Mouse (Mus musculus): ENCODE measurements around the gene Stk25. TPM values are rescaled to one million over a fixed set of nuclear protein-coding genes. Genes with fewer than 3 reads are reported as not detected.

The Stk25 gene
- polyA plus RNA-seq, 1 experiment from 2014 or later: 170 TPM

GRCm38 (mm10) chr1:93667760-93668400, 9.4 kb upstream of the Stk25 start:
- Histone ChIP-seq H3K36me3 (replicated peaks; ENCODE audit: control insufficient read depth, insufficient read depth, low read depth, low read length) (no peaks in the 10 kb centered on the region), H3K4me3 (ENCODE audit: low read depth, low read length) (no peak overlapping the region), H3K4me1 (ENCODE audit: control insufficient read depth, insufficient read depth, low read length) (no peaks in the 10 kb centered on the region; the same call in 1 of the 2 replicates), H3K4me2 (ENCODE audit: low read depth, low read length) (no peak overlapping the region), H3K27ac (replicated peaks; ENCODE audit: low read depth, low read length) (no peak overlapping the region), H3K9ac (replicated peaks; ENCODE audit: low read length) (no peak overlapping the region), H3K27me3 (ENCODE audit: control insufficient read depth, insufficient read depth, low read length) (no peaks in the 10 kb centered on the region), H3K9me3 (replicated peaks; ENCODE audit: control insufficient read depth, low read length) (no peaks in the 10 kb centered on the region)
- 24% methylated on average over 13 of the region's 13 CpGs for WGBS
- DNase-seq (ENCODE audit: low spot score) (peak; percentile 26), ATAC-seq (replicated peaks; ENCODE audit: insufficient number of reproducible peaks, low FRiP score, low TSS enrichment, low read depth) (no peak)

- Histone ChIP-seq H3K27ac (replicated peaks; ENCODE audit: low read depth, low read length) (no peak overlapping the region), H3K4me3 (ENCODE audit: low read depth, low read length) (no peak overlapping the region), H3K4me1 (ENCODE audit: control insufficient read depth, insufficient read depth, low read length) (no peaks in the 10 kb centered on the region), H3K27me3 (ENCODE audit: control insufficient read depth, insufficient read depth, low read length) (no peaks in the 10 kb centered on the region), H3K9me3 (replicated peaks; ENCODE audit: control insufficient read depth, low read length) (no peaks in the 10 kb centered on the region), H3K9ac (replicated peaks; ENCODE audit: low read length) (no peak overlapping the region), H3K36me3 (replicated peaks; ENCODE audit: control insufficient read depth, insufficient read depth, low read depth, low read length) (no peaks in the 10 kb centered on the region), H3K4me2 (ENCODE audit: low read depth, low read length) (no peak overlapping the region)
- no peak for ATAC-seq (replicated peaks; ENCODE audit: insufficient number of reproducible peaks, low FRiP score, low TSS enrichment, low read depth)
- 77% methylated on average over 5 of the region's 5 CpGs for WGBS
- DNase-seq (ENCODE audit: low spot score): no peak
Measured at GRCm38 (mm10) chr1:93657025-93657360, 1.5 kb downstream of the Stk25 start.

- Histone ChIP-seq H3K27me3 (ENCODE audit: control insufficient read depth, insufficient read depth, low read length) (no peaks in the 10 kb centered on the region), H3K36me3 (replicated peaks; ENCODE audit: control insufficient read depth, insufficient read depth, low read depth, low read length) (no peaks in the 10 kb centered on the region)
- ATAC-seq (replicated peaks; ENCODE audit: insufficient number of reproducible peaks, low FRiP score, low TSS enrichment, low read depth): no peak
Measured at GRCm38 (mm10) chr1:93656325-93657024, 2.0 kb downstream of the Stk25 start.

GRCm38 (mm10) chr1:93654798-93655197, 3.7 kb downstream of the Stk25 start:
- no peak overlapping the region for H3K27ac ChIP-seq (replicated peaks; ENCODE audit: low read depth, low read length)
- no peaks in the 10 kb centered on the region for H3K9me3 ChIP-seq (replicated peaks; ENCODE audit: control insufficient read depth, low read length)
- DNase-seq (ENCODE audit: low spot score) (no peak), ATAC-seq (replicated peaks; ENCODE audit: insufficient number of reproducible peaks, low FRiP score, low TSS enrichment, low read depth) (no peak)
- 57% methylated on average over 2 of the region's 2 CpGs for WGBS
- H3K27me3 ChIP-seq (ENCODE audit: control insufficient read depth, insufficient read depth, low read length): no peaks in the 10 kb centered on the region
- H3K4me1 ChIP-seq (ENCODE audit: control insufficient read depth, insufficient read depth, low read length): no peaks in the 10 kb centered on the region
- no peaks in the 10 kb centered on the region for H3K36me3 ChIP-seq (replicated peaks; ENCODE audit: control insufficient read depth, insufficient read depth, low read depth, low read length)
- H3K4me2 ChIP-seq (ENCODE audit: low read depth, low read length): no peak overlapping the region
- no peak overlapping the region for H3K4me3 ChIP-seq (ENCODE audit: low read depth, low read length)
- no peak overlapping the region for H3K9ac ChIP-seq (replicated peaks; ENCODE audit: low read length)

More at GRCm38 (mm10) chr1:93656325-93657024, 2.0 kb downstream of the Stk25 start:
- H3K4me3 ChIP-seq (ENCODE audit: low read depth, low read length): no peak overlapping the region
- no peak for DNase-seq (ENCODE audit: low spot score)
- H3K9me3 ChIP-seq (replicated peaks; ENCODE audit: control insufficient read depth, low read length): no peaks in the 10 kb centered on the region
- H3K27ac ChIP-seq (replicated peaks; ENCODE audit: low read depth, low read length): no peak overlapping the region
- H3K4me2 ChIP-seq (ENCODE audit: low read depth, low read length): no peak overlapping the region
- H3K4me1 ChIP-seq (ENCODE audit: control insufficient read depth, insufficient read depth, low read length): no peaks in the 10 kb centered on the region
- no peak overlapping the region for H3K9ac ChIP-seq (replicated peaks; ENCODE audit: low read length)
- WGBS: 58% methylated on average over 7 of the region's 7 CpGs

- 40% methylated on average over 2 of the region's 2 CpGs for WGBS
- ATAC-seq (replicated peaks; ENCODE audit: insufficient number of reproducible peaks, low FRiP score, low TSS enrichment, low read depth): no peak
- H3K4me1 ChIP-seq (ENCODE audit: control insufficient read depth, insufficient read depth, low read length): no peaks in the 10 kb centered on the region
Measured at GRCm38 (mm10) chr1:93654275-93654674, 4.2 kb downstream of the Stk25 start.

GRCm38 (mm10) chr1:93649604-93650172, 8.8 kb downstream of the Stk25 start:
- Histone ChIP-seq H3K27me3 (ENCODE audit: control insufficient read depth, insufficient read depth, low read length) (no peaks in the 10 kb centered on the region), H3K27ac (replicated peaks; ENCODE audit: low read depth, low read length) (no peak overlapping the region), H3K9me3 (replicated peaks; ENCODE audit: control insufficient read depth, low read length) (no peaks in the 10 kb centered on the region), H3K4me3 (ENCODE audit: low read depth, low read length) (no peak overlapping the region), H3K36me3 (replicated peaks; ENCODE audit: control insufficient read depth, insufficient read depth, low read depth, low read length) (no peaks in the 10 kb centered on the region), H3K4me1 (ENCODE audit: control insufficient read depth, insufficient read depth, low read length) (no peaks in the 10 kb centered on the region), H3K4me2 (ENCODE audit: low read depth, low read length) (no peak overlapping the region), H3K9ac (replicated peaks; ENCODE audit: low read length) (no peak overlapping the region)
- ATAC-seq (replicated peaks; ENCODE audit: insufficient number of reproducible peaks, low FRiP score, low TSS enrichment, low read depth): no peak
- WGBS: 77% methylated on average over 5 of the region's 5 CpGs
- DNase-seq (ENCODE audit: low spot score): no peak

More at GRCm38 (mm10) chr1:93654275-93654674, 4.2 kb downstream of the Stk25 start:
- no peak for DNase-seq (ENCODE audit: low spot score)
- Histone ChIP-seq H3K27me3 (ENCODE audit: control insufficient read depth, insufficient read depth, low read length) (no peaks in the 10 kb centered on the region), H3K36me3 (replicated peaks; ENCODE audit: control insufficient read depth, insufficient read depth, low read depth, low read length) (no peaks in the 10 kb centered on the region), H3K4me2 (ENCODE audit: low read depth, low read length) (no peak overlapping the region), H3K4me3 (ENCODE audit: low read depth, low read length) (no peak overlapping the region), H3K9me3 (replicated peaks; ENCODE audit: control insufficient read depth, low read length) (no peaks in the 10 kb centered on the region), H3K27ac (replicated peaks; ENCODE audit: low read depth, low read length) (no peak overlapping the region), H3K9ac (replicated peaks; ENCODE audit: low read length) (no peak overlapping the region)

- H3K9me3 ChIP-seq (replicated peaks; ENCODE audit: control insufficient read depth, low read length): no peaks in the 10 kb centered on the region
- no peak overlapping the region for H3K27ac ChIP-seq (replicated peaks; ENCODE audit: low read depth, low read length)
- H3K4me3 ChIP-seq (ENCODE audit: low read depth, low read length): no peak overlapping the region
- no peaks in the 10 kb centered on the region for H3K27me3 ChIP-seq (ENCODE audit: control insufficient read depth, insufficient read depth, low read length)
- DNase-seq (ENCODE audit: low spot score) (no peak), ATAC-seq (replicated peaks; ENCODE audit: insufficient number of reproducible peaks, low FRiP score, low TSS enrichment, low read depth) (no peak)
- no peaks in the 10 kb centered on the region for H3K36me3 ChIP-seq (replicated peaks; ENCODE audit: control insufficient read depth, insufficient read depth, low read depth, low read length)
- no peaks in the 10 kb centered on the region for H3K4me1 ChIP-seq (ENCODE audit: control insufficient read depth, insufficient read depth, low read length)
- WGBS: 91% methylated on average over 2 of the region's 2 CpGs
- no peak overlapping the region for H3K9ac ChIP-seq (replicated peaks; ENCODE audit: low read length)
- no peak overlapping the region for H3K4me2 ChIP-seq (ENCODE audit: low read depth, low read length)
Measured at GRCm38 (mm10) chr1:93642692-93643091, 15.8 kb downstream of the Stk25 start.

- no peak overlapping the region for H3K4me2 ChIP-seq (ENCODE audit: low read depth, low read length)
- no peak overlapping the region for H3K4me3 ChIP-seq (ENCODE audit: low read depth, low read length)
- no peak for ATAC-seq (replicated peaks; ENCODE audit: insufficient number of reproducible peaks, low FRiP score, low TSS enrichment, low read depth)
- no peaks in the 10 kb centered on the region for H3K27me3 ChIP-seq (ENCODE audit: control insufficient read depth, insufficient read depth, low read length)
- no peaks in the 10 kb centered on the region for H3K4me1 ChIP-seq (ENCODE audit: control insufficient read depth, insufficient read depth, low read length)
- DNase-seq (ENCODE audit: low spot score): no peak
- no peaks in the 10 kb centered on the region for H3K9me3 ChIP-seq (replicated peaks; ENCODE audit: control insufficient read depth, low read length)
- no peak overlapping the region for H3K27ac ChIP-seq (replicated peaks; ENCODE audit: low read depth, low read length)
- WGBS: 90% methylated on average over 2 of the region's 2 CpGs
- no peaks in the 10 kb centered on the region for H3K36me3 ChIP-seq (replicated peaks; ENCODE audit: control insufficient read depth, insufficient read depth, low read depth, low read length)
- H3K9ac ChIP-seq (replicated peaks; ENCODE audit: low read length): no peak overlapping the region
Measured at GRCm38 (mm10) chr1:93641978-93642377, 16.5 kb downstream of the Stk25 start.

All from embryonic facial prominence, embryonic 11.5 days (tissue).